Mouse (Mus musculus) inflammation-experienced regulatory T-cells, adult 16 weeks (primary cell): ENCODE measurements around the gene Mrpl54. TPM values are rescaled to one million over a fixed set of nuclear protein-coding genes. Genes with fewer than 3 reads are reported as not detected.

Experiments used
- polyA plus RNA-seq: library from polyadenylated mRNA; unstranded; fragments of 100-300 nt; shearing (Covaris generic); gene quantifications from one replicate; pipeline ENCODE4 v1.2.1, GENCODE M21; 2017

The Mrpl54 gene
- 109 TPM for polyA plus RNA-seq

DNA sequence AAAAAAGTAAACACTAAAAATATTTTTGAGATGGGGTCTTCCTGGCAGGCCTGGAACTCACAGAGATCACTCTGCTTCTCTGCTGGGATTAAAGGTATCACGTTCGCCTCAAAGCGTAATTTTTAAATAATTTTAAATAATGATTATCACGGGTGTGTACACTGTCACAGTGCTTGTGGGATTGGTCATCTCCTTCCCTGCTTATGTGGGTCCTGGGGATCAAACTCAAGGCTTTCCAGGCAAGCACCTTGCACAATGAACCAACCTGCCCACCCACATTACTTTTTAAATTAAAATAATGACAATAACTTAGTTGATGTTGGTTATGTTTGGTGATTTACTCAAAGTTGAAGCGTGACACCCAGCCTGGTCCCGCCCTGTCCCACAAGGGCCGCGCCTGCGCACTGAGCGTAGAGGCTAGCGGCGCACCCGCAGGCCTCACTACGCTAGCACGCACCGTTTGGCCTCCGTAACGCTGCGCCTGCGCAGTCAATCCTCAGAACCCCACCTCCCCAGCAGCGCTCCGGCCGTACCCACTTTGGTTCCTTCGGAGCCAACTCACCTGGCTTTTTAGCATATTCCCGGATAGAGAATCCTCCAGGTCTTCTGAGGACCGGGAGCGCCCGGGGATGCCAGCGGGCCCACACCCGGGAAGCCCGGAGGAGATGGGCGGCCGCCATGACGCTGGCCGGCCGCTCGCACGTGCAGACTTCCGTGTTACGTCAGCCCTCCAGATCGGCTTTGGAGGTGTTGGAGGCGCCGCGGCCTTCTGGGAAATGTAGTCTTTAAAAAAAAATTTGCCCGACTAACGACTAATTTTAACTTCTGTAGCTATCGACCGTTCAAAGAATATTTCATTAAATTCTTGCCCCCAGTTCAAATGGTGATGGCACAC, at the start of gene Mrpl54, which contains the start of gene Apba3:
Mrpl54 (minus strand) TSS at position 724 of the 895 bp plus-strand sequence.
Apba3 (plus strand) TSS at position 750 of the 895 bp plus-strand sequence.

DNA sequence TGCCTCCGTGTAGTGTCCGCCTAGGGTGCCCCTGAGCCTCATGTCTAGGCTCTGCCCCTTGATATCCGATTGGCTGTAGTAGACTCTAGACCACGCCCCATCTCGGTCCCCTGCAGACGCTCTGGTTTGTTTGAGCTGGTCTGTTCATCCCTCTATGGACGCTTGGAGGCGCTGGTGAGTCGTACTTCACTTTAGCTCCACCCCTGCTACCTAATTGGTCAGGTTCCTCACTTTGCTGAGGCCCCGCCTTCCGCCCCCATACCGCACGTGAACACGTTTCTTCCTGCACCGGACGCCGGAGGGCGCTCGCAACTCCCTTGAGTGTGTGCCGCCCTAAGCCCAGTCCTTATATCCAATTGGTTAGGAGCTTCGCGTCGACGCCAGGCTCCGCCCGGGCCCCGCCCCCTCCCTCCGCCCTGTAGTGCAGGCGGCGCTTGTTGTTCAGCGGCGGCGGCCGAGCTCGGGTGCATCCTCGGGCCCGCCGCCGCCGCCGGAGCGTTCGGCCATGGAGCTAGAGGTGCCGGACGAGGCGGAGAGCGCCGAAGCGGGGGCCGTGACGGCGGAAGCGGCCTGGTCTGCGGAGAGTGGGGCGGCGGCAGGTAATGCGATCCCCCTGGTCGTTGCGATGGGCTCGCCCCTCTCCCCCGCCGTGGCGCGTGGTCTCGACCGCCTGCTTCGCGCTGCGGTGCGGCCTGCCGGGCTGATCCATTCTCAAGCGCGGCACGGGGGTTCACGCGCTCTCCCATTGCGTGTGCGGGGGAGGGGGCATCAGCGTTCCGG, 26.0 kb upstream of the Mrpl54 start, which contains the start of gene Pip5k1c:
Pip5k1c (plus strand) TSS at position 410 of the 780 bp plus-strand sequence.

DNA sequence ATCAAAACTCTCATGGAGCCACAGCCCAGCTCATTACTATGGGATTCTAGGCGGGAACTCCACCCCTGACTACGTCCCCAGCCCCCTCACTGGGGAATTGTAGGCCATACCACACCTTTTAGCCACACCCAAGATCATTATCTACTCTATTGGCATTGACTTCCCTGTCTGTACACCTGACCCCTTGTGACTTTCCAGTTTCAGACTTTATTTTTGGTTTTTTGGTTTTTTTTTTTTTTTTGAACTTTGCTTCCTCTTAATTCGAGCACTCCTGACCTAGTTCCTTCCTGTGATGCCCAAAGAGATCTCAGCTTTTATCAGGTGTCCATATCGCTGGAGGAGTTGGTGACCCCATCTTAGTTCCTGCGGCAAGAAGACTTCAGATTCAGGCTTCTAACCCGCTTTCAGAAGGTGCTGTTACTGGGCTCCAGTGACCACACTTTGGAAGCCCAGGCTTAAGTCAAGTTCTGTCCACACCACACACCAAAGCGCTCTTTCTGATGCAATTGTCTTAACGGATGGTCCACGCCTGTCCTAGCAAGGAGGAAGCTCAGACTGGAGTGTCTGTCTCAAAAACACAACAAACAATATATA, 24.9 kb upstream of the Mrpl54 start, which contains the start of gene Tjp3:
Tjp3 (minus strand) TSS at position 71 of the 594 bp plus-strand sequence.

DNA sequence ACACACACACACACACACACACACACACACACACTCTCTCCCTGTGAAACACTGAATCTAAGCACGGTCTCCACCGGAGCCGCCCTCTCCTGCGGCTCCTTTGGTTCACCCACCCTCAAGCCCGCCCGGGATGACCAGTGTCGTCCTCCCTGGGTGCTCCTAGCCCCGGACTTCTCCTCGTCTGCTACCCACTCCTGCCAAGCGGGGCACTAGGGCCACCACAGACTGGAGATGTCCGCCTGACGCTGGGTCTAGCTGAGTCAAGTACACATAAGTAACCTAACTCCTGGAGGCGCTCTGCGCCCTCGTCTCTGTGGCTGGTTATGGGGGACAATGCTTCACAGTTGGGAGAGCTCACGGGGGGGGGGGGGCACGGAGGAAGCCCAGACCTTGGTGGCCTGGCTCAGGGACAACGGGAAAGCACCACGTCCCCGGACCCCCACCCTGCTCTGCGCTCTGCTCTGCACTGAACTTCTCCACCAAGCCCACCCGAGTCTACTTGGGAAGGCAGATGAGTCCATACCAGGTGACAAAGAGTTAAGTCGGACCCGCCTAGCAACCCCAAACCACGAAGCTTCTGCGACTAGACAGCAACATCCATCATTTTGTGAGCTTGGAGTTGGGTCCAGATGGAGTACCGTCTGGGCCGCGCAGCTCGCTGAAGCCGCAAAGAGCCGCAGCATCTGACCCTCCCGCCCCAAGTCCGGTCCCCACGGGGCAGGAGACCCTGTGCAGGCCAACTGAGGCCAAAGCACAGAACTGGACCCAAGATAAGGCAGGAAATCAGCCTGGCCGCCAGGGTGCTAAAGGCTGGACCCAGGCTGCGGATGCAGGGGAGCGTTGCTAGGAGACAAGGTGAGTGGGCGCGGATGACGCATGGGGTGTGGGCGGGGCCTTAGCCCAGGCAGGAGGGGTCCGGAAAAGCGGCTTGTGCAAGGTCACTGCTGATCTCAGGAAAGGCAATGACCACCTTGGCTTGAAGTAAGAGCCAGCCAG, 14.0 kb downstream of the Mrpl54 start, which contains the start of gene Matk:
Matk (plus strand) TSS at position 512 of the 996 bp plus-strand sequence.

DNA sequence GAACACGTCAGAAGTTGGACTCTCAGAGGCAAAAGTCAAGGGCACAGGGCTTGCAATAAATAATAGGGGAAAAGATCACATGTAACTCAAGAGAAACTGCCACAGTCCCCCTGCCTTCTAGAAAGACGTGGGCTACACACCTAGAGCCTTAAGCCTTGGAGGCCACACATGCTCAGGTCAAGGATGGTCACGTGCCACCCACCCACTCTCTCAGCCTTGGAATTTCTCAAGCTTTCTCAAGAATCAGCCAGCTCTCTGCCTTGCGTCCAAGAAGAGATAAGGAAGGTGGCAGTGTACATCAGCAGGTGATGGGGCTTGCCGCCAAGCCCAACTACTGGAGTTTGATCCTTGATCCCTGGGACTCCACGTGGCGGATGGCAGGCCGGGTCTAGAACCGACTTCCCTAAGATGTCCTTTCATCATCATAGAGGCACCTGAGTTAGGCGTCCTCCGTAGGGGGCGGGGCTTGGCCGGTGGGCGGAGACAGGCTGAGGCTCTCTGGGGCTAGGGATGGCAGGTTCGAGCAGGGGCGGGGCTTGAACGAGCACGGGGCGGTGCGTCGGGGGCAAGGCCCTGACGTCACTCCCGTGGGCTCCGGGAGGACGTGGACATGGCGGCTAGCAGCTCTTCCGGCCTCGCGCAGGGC, 34.0 kb downstream of the Mrpl54 start, which contains the start of gene Zfr2:
Zfr2 (plus strand) TSS at position 576 of the 646 bp plus-strand sequence.

DNA sequence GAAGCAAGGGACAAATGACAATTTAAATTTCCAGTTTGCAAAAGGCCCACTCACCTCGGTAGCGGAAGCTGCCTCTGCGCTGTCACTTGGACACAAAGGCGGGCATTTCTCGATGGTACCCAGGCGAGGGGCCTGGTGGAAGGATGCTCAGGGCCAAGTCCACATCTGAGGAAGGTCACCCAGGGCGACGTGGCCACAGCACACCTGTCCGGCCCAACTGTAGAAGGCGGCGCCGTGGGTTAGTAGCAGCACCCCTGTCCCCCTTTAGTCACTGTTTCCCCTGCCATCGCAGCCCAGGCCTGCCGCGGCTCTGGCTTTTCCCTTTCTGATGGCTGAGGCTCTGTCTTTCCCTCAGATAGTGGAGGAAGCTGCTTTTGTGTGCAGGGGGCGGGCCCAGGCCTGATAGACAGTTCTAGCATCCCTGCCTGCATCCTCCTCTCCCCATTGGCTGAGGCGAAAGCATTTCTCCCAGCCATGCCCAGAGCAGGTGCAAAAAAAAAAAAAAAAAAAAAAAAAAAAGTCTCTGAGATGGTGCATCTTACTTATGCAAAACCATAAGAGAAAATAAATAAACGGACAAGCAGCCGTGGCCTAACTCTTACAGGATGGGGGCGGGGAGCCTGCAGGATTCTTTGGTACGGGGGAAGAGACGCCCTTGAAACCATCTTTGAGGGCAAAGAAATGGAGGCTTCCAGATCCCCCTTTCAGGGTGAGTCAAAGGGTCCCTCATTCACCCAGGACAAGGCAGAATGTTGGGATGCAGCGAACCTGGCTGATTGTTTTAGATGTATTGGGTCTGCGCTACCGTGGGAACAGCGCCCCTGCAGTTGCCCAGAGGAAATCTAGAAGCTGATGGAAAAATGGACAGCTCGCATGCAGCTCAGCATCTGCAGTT, 36.0 kb downstream of the Mrpl54 start, which contains the start of gene Atcay:
Atcay (minus strand) TSS at position 396 of the 895 bp plus-strand sequence.

Other genes starting within 250 kb of the Mrpl54 start
- not detected for gene Diras1, start 241.3 kb downstream of the Mrpl54 start, polyA plus RNA-seq
- 20.4 TPM for gene Slc39a3, start 229.5 kb downstream of the Mrpl54 start, polyA plus RNA-seq
- gene Sgta, start 206.8 kb downstream of the Mrpl54 start, polyA plus RNA-seq: 124 TPM
- gene Thop1, start 196.9 kb downstream of the Mrpl54 start, polyA plus RNA-seq: 17.8 TPM
- gene Creb3l3, start 168.1 kb downstream of the Mrpl54 start, polyA plus RNA-seq: not detected
- gene Map2k2, start 161.0 kb downstream of the Mrpl54 start, polyA plus RNA-seq: 51.7 TPM
- gene Zbtb7a, start 131.7 kb downstream of the Mrpl54 start, polyA plus RNA-seq: 43.0 TPM
- 51.7 TPM for gene Pias4, start 99.0 kb downstream of the Mrpl54 start, polyA plus RNA-seq
- 783 TPM for gene Eef2, start 90.3 kb downstream of the Mrpl54 start, polyA plus RNA-seq
- 6.7 TPM for gene Dapk3, start 83.9 kb downstream of the Mrpl54 start, polyA plus RNA-seq
- gene 4930442H23Rik, start 83.1 kb downstream of the Mrpl54 start, polyA plus RNA-seq: not detected
- 0.22 TPM for gene Nmrk2, start 64.9 kb downstream of the Mrpl54 start, polyA plus RNA-seq
- gene Atcay, start 36.1 kb downstream of the Mrpl54 start, polyA plus RNA-seq: 10.3 TPM
- gene Zfr2, start 33.8 kb downstream of the Mrpl54 start, polyA plus RNA-seq: 5.8 TPM
- 166 TPM for gene Matk, start 14.0 kb downstream of the Mrpl54 start, polyA plus RNA-seq
- 68.0 TPM for gene Apba3, start within 50 bp of the Mrpl54 start, polyA plus RNA-seq
- 28.8 TPM for gene Tjp3, start 24.6 kb upstream of the Mrpl54 start, polyA plus RNA-seq
- 52.4 TPM for gene Pip5k1c, start 26.0 kb upstream of the Mrpl54 start, polyA plus RNA-seq
- gene Cactin, start 54.2 kb upstream of the Mrpl54 start, polyA plus RNA-seq: 39.4 TPM
- gene Tbxa2r, start 61.8 kb upstream of the Mrpl54 start, polyA plus RNA-seq: 67.8 TPM
- gene Gipc3, start 76.3 kb upstream of the Mrpl54 start, polyA plus RNA-seq: 0.16 TPM
- 36.0 TPM for gene Hmg20b, start 83.5 kb upstream of the Mrpl54 start, polyA plus RNA-seq
- gene Mfsd12, start 90.6 kb upstream of the Mrpl54 start, polyA plus RNA-seq: 1.9 TPM
- 1.8 TPM for gene 4930404N11Rik, start 98.9 kb upstream of the Mrpl54 start, polyA plus RNA-seq
- 27.4 TPM for gene Fzr1, start 111.6 kb upstream of the Mrpl54 start, polyA plus RNA-seq
- 52.8 TPM for gene Dohh, start 117.5 kb upstream of the Mrpl54 start, polyA plus RNA-seq
- 6.0 TPM for gene Gm48551, start 117.5 kb upstream of the Mrpl54 start, polyA plus RNA-seq
- gene Gm48552, start 122.1 kb upstream of the Mrpl54 start, polyA plus RNA-seq: 1.4 TPM
- 7.1 TPM for gene Smim24, start 126.1 kb upstream of the Mrpl54 start, polyA plus RNA-seq
- 25.4 TPM for gene Nfic, start 188.7 kb upstream of the Mrpl54 start, polyA plus RNA-seq
- 0.60 TPM for gene Celf5, start 215.8 kb upstream of the Mrpl54 start, polyA plus RNA-seq
- gene Ncln, start 229.5 kb upstream of the Mrpl54 start, polyA plus RNA-seq: 144 TPM
- gene S1pr4, start 233.2 kb upstream of the Mrpl54 start, polyA plus RNA-seq: 78.3 TPM